Mouse (Mus musculus) thymus, postnatal 0 days (tissue): ENCODE data around the gene Slc6a14. TPM values are rescaled to one million over a fixed set of nuclear protein-coding genes. Genes with fewer than 3 reads are reported as not detected.

Experiments used
- DNase-seq: peaks from one replicate; pipeline ENCODE4 v3.0.0-alpha.2; 2015; ENCODE audit warnings: low spot score
- polyA plus RNA-seq: library from polyadenylated mRNA; unstranded; fragments of >200 nt; fragmentation: Nextera tagmentation; extraction: Ambion mirVana; gene quantifications from 2 replicates; pipeline ENCODE4 v1.2.1, GENCODE M21; 2015

Slc6a14 gene
- 0.32 and 1.1 TPM in 2 replicates for polyA plus RNA-seq

DNA sequence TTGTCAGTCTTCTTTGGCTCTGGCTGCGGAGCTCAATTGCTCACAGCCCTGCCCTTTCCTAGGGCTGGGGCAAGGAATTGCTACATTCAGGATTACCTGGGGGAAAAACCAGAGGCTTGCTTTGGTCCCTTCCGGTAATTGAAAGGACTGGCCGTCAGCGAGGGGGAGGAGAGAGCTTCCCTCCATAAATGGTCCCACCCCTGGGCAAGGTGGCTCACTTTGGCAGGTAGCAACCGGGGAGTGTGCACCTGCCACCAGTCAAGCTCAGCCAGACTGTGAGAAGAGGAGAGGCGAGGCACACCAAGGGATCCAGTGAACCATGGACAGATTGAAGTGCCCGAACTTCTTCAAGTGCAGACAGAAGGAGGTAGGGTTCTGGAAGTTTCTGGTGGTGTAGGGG lies at the start of gene Slc6a14:
Slc6a14 (plus strand) TSS at position 68 of the 400 bp plus-strand sequence.
- no peak for DNase-seq

DNA sequence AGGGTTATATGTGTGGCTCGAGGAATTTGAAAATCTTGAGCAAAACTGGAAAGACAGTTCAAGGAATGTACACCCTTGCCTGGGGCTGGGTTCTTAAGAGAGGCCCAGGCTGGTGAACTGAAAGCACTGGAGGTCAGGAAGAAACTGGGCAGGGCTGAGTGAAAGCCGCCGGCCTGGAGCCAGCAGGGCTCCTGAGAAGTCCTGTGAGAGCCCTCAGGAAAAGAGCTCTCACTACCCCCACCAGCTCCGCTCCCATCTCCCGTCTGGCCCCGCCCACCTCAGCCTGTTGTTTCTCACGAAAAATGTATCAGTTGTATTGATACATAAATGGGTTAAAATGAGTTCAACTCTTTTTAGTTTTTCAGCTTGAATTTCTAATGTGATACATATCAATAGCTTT lies 43.8 kb upstream of the Slc6a14 start:
- DNase-seq = no peak

DNA sequence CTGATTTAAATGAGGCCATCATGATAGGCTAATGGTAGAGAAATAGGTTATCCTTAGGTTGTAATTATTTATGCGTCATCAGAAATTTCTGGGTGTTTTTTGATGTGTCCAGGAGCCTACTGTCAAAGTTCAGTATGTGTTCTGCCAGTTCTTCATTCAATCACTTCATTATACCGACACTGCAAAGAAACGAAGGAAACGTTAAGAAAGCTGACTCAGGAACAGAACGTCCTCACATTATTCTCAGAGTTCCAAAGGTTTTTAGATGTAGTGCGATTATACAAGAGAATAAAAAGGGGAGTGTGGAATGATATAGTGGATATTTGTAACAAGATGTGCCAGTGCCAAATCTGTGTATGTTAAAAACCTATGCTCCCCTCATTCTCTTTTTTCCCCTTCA lies 19.5 kb upstream of the Slc6a14 start:
- no peak for DNase-seq

DNA sequence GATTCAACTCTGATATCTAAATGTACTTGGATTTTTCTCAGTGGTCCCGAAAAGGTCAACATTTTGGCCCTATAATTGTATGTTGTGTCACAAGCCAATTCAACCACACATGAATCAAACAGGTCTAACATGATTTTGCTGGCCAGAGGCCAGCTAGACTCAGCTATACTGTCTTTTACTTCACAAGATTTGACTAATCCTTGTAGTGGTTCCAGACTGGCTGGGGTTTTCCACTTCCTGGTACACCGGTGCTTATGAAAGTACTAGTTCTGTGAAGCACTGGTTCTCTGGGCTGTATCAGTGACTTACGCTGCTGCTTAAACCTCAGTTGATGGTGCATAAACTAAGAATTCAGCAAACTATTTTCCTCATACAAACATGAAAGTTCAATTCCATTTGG lies 19.0 kb upstream of the Slc6a14 start:
- DNase-seq = no peak

DNA sequence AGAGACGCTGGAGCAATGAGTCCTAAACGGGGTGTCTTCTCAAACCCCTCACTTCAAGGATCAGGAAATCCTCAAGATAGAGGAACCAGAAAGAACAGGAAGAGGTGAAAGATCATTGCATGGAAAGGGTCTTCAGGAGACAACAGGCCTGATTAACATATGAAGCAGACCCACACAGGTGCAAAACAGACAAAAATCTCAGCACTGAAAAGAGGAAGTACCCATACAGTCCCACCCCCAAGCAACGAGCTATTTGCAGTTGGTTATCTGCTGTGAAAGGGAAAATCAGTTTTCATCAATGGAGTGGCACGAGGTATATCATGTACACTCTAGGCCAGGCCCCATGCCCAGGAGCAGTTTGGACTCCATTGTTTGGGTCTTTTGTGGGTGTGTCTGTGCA lies 13.1 kb upstream of the Slc6a14 start:
- no peak for DNase-seq

DNA sequence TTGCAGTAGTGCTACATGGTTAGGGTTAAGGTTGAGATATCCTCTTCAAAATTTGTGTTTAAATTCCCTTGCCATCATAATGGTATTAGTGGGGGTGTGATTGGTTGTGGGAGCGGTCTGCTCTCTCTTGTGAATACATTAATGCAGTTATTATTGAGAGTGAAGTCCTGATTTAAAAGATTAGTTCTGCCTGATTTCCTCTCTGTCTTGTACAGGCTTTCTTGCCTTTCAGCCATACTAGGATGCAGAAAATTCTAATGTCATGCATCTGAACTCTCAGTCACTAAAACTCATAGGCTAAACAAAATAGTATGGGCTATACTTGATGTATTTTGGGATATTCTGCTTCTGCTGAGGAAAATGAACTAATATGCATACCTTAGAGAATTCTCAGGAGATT lies 10.2 kb upstream of the Slc6a14 start:
- no peak for DNase-seq

DNA sequence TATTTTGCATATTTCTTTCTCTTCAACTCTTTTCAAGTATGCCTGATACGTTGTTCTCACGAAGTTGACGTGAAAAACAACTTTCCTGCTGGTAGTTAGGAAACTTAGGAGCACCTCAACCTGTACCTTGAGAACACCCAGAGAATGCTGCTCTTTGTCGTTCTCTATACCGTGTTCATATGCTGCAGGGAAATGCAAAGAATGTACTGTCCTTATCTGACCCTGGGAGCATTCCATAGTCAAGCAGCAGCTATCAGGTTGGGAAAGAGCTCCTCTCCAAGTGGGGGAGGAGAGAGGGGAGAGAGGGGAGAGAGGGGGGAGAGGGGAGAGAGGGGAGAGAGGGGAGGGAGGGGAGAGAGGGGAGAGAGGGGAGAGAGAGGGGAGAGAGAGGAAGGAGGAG lies 597 bp downstream of the Slc6a14 start:
- no peak for DNase-seq

DNA sequence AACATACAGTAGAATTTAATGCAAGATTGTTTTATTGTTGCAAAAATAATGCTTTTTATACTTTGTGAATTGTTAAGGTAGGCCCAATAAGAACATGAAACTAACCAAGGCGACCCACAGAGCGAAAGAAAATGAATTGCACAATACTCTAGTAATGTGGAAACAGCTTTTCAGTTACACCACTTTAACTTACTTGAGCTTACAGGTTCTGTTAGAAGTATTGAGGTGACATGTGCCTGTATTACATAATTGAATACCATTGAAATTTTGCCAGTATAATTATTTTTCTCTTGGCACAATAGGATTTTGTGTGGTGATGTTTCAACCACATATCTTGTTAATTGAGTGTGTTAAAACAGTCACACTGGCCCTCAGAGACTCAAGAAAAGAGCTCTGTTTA lies 2.2 kb downstream of the Slc6a14 start:
- no peak for DNase-seq

DNA sequence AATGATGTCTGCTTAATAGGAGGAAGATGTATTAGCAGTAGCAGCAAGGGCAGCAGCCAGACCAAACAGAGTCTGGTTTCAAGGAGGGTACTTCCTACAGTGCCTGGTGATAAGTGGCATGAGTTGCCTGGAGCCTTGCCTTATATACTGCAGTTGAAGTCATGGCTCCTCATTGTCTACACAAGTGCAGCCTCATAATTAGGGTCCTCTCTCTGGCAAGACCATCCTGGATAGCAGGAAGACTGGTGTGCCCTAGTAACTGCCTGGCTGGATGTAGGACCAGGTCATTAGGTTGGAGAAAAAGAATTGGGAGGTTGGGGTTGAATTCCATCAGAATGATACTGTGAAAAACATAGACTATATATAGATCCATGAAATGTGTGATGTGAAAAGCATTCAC lies 30.3 kb downstream of the Slc6a14 start, which contains the start of gene Gm28269:
Gm28269 (minus strand) TSS at position 101 of the 400 bp plus-strand sequence.
- no peak for DNase-seq

Other genes with a start within 250 kb of the Slc6a14 start
- gene Agtr2, start 230.4 kb upstream of the Slc6a14 start, polyA plus RNA-seq = 8.7 and 11.9 TPM in 2 replicates
- not detected in 2 replicates for gene Gm28269, start 30.2 kb downstream of the Slc6a14 start, polyA plus RNA-seq